Mouse (Mus musculus) heart, embryonic 11.5 days (tissue): ENCODE data around the gene Trim13. TPM values are rescaled to one million over a fixed set of nuclear protein-coding genes. Genes with fewer than 3 reads are reported as not detected.
"Not testable (repeated sequence)": the region's sequence is repeated elsewhere in the genome, so short reads cannot be mapped to it uniquely, and the experiment has no call there.

Source experiments
- ATAC-seq: fragments of 200-750 bp; cut with Nextera tagmentation; replicated peaks from 2 replicates; pipeline ENCODE4 v1.8.0; 2017; ENCODE audit warnings: moderate library complexity; ENCODE audit not compliant: insufficient number of reproducible peaks, low FRiP score, low TSS enrichment
- H3K27ac ChIP-seq: fragments of 300-500 bp; sonication (generic); 2 replicates; pipeline ENCODE4 v1.5.1; 2014; ENCODE audit warnings: mild to moderate bottlenecking, low read depth, low read length
- H3K27me3 ChIP-seq: fragments of 300-500 bp; sonication (generic); 2 replicates; pipeline ENCODE4 v1.6.1; 2014; ENCODE audit warnings: mild to moderate bottlenecking, low read length, mixed read lengths; ENCODE audit not compliant: control insufficient read depth, insufficient read depth
- H3K36me3 ChIP-seq: fragments of 300-500 bp; sonication (generic); 2 replicates; pipeline ENCODE4 v1.6.1; 2014; ENCODE audit warnings: mild to moderate bottlenecking, low read length, moderate library complexity, mixed read lengths; ENCODE audit not compliant: control insufficient read depth, insufficient read depth
- H3K4me1 ChIP-seq: fragments of 300-500 bp; sonication (generic); 2 replicates; pipeline ENCODE4 v1.6.1; 2014; ENCODE audit warnings: low read length; ENCODE audit not compliant: control insufficient read depth, insufficient read depth
- H3K4me2 ChIP-seq: fragments of 300-500 bp; sonication (generic); 2 replicates; pipeline ENCODE4 v1.6.1; 2014; ENCODE audit warnings: mild to moderate bottlenecking, moderate library complexity
- H3K4me3 ChIP-seq: fragments of 300-500 bp; sonication (generic); 2 replicates; pipeline ENCODE4 v1.5.1; 2014; ENCODE audit warnings: low read depth, low read length
- H3K9ac ChIP-seq: fragments of 300-500 bp; sonication (generic); 2 replicates; pipeline ENCODE4 v1.6.1; 2014; ENCODE audit warnings: mild to moderate bottlenecking, low read depth, low read length, moderate library complexity
- H3K9me3 ChIP-seq: fragments of 300-500 bp; sonication (generic); replicated peaks from 2 replicates; pipeline ENCODE4 v1.6.1; 2016; ENCODE audit warnings: low read length; ENCODE audit not compliant: control insufficient read depth
- WGBS: fragments of 180-500 bp; shearing (Covaris S2); extraction: QIAGEN DNeasy Blood & Tissue Kit; methylation state at CpG from one replicate; pipeline ENCODE4 v1.1.7; 2014; ENCODE audit not compliant: insufficient replicate concordance; 5-methylcytosine and 5-hydroxymethylcytosine counted together
- polyA plus RNA-seq: library from polyadenylated mRNA; unstranded; fragments of >200 nt; fragmentation: Nextera tagmentation; extraction: Ambion mirVana; gene quantifications from 2 replicates; pipeline ENCODE4 v1.2.1, GENCODE M21; 2014

Gene Trim13
- polyA plus RNA-seq, 1 experiment from 2014 or later = 16.1 TPM

GRCm38 (mm10) chr14:61604081-61604480 is 6.0 kb downstream of the Trim13 start:
- no peak for ATAC-seq

GRCm38 (mm10) chr14:61606088-61606487 is 8.0 kb downstream of the Trim13 start:
- not testable (repeated sequence) for H3K27me3 ChIP-seq, H3K4me3 ChIP-seq, H3K4me1 ChIP-seq, H3K4me2 ChIP-seq, H3K9me3 ChIP-seq, H3K36me3 ChIP-seq, H3K9ac ChIP-seq, ATAC-seq, H3K27ac ChIP-seq
- 78% methylated on average over 2 of the region's 2 CpGs for WGBS

More at GRCm38 (mm10) chr14:61604081-61604480, 6.0 kb downstream of the Trim13 start:
- H3K4me1 ChIP-seq = peaks cover 7% of the 10 kb centered on the region
- H3K27ac ChIP-seq = no peak overlapping the region
- H3K9me3 ChIP-seq = no peaks in the 10 kb centered on the region
- 0 out of 2 replicates have a peak, but pooled peaks cover 3% of the 10 kb centered on the region for H3K36me3 ChIP-seq
- H3K27me3 ChIP-seq = no peaks in the 10 kb centered on the region
- H3K4me2 ChIP-seq = no peak overlapping the region
- no peak overlapping the region for H3K9ac ChIP-seq
- WGBS = 85% methylated on average over 3 of the region's 3 CpGs
- H3K4me3 ChIP-seq = no peak overlapping the region

GRCm38 (mm10) chr14:61607157-61607556 is 9.1 kb downstream of the Trim13 start, which contains the start of gene Kcnrg:
Gene Kcnrg (plus strand): TSS chr14:61607457.
- whole genome bisulfite sequencing = 75% methylated on average over 3 of the region's 3 CpGs
- Histone ChIP-seq H3K27me3 (no peaks in the 10 kb centered on the region), H3K36me3 (0 out of 2 replicates have a peak, but pooled peaks cover 3% of the 10 kb centered on the region), H3K4me2 (no peak within 1 kb of the TSS), H3K9ac (no peak within 1 kb of the TSS), H3K27ac (no peak within 1 kb of the TSS), H3K4me1 (no peaks in the 10 kb centered on the region), H3K9me3 (no peaks in the 10 kb centered on the region), H3K4me3 (no peak within 1 kb of the TSS)
- no peak for ATAC-seq

GRCm38 (mm10) chr14:61611766-61612165 is 13.7 kb downstream of the Trim13 start:
- no peaks in the 10 kb centered on the region for H3K36me3 ChIP-seq
- no peak for ATAC-seq
- no peaks in the 10 kb centered on the region for H3K9me3 ChIP-seq
- no peaks in the 10 kb centered on the region for H3K27me3 ChIP-seq
- H3K4me3 ChIP-seq = no peak overlapping the region
- H3K4me2 ChIP-seq = no peak overlapping the region
- H3K9ac ChIP-seq = no peak overlapping the region
- no peak overlapping the region for H3K27ac ChIP-seq
- no peaks in the 10 kb centered on the region for H3K4me1 ChIP-seq
- 90% methylated on average over 5 of the region's 5 CpGs for WGBS

GRCm38 (mm10) chr14:61613319-61613718 is 15.3 kb downstream of the Trim13 start:
- Histone ChIP-seq H3K27ac (no peak overlapping the region), H3K27me3 (no peaks in the 10 kb centered on the region), H3K9ac (no peak overlapping the region), H3K4me2 (no peak overlapping the region), H3K36me3 (no peaks in the 10 kb centered on the region), H3K4me1 (no peaks in the 10 kb centered on the region), H3K9me3 (no peaks in the 10 kb centered on the region), H3K4me3 (no peak overlapping the region)
- WGBS = 91% methylated on average over 2 of the region's 2 CpGs
- ATAC-seq = no peak

- H3K4me1 ChIP-seq = no peaks in the 10 kb centered on the region
- peaks cover 2% of the 10 kb centered on the region; the same call in 1 of the 2 replicates for H3K36me3 ChIP-seq
- no peak overlapping the region for H3K27ac ChIP-seq
- no peak overlapping the region for H3K4me3 ChIP-seq
- no peaks in the 10 kb centered on the region for H3K27me3 ChIP-seq
- H3K9me3 ChIP-seq = no peaks in the 10 kb centered on the region
- H3K4me2 ChIP-seq = no peak overlapping the region
- H3K9ac ChIP-seq = no peak overlapping the region
- WGBS = 91% methylated on average over 2 of the region's 2 CpGs
- ATAC-seq = no peak
Observed at GRCm38 (mm10) chr14:61620371-61620770, 22.3 kb downstream of the Trim13 start.

GRCm38 (mm10) chr14:61635969-61636368 is 37.9 kb downstream of the Trim13 start:
- H3K9ac ChIP-seq = no peak overlapping the region
- no peak for ATAC-seq
- no peaks in the 10 kb centered on the region for H3K27me3 ChIP-seq
- no peak overlapping the region for H3K4me3 ChIP-seq
- no peaks in the 10 kb centered on the region for H3K4me1 ChIP-seq
- no peaks in the 10 kb centered on the region for H3K9me3 ChIP-seq
- no peak overlapping the region for H3K4me2 ChIP-seq
- H3K27ac ChIP-seq = no peak overlapping the region
- H3K36me3 ChIP-seq = 0 out of 2 replicates have a peak, but pooled peaks cover 4% of the 10 kb centered on the region

DNA sequence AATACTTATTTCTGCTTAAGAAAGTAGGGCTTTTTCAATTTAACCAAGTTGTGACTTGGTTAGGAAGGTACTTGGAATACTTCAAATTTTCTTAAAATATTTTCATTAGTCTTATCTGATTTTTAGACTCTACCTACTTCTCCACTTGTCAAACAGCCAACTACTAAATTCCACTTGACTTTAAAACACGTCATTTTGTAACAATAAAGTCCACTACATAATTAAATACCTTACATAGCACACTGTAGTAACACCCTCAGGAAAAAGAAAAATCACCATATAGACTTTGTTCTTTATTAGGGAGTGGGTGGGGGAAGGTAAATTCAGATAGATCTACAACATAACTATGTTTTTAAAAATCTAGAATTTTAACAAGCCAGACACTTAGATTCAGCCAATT is 44.6 kb downstream of the Trim13 start:
- H3K27me3 ChIP-seq = no peaks in the 10 kb centered on the region
- no peaks in the 10 kb centered on the region for H3K36me3 ChIP-seq
- ATAC-seq = no peak
- WGBS = 73% methylated on average over 1 of the region's 1 CpGs
- H3K4me2 ChIP-seq = no peak overlapping the region
- no peak overlapping the region for H3K9ac ChIP-seq
- no peaks in the 10 kb centered on the region for H3K4me1 ChIP-seq
- H3K27ac ChIP-seq = no peak overlapping the region
- H3K4me3 ChIP-seq = no peak overlapping the region
- no peaks in the 10 kb centered on the region for H3K9me3 ChIP-seq

DNA sequence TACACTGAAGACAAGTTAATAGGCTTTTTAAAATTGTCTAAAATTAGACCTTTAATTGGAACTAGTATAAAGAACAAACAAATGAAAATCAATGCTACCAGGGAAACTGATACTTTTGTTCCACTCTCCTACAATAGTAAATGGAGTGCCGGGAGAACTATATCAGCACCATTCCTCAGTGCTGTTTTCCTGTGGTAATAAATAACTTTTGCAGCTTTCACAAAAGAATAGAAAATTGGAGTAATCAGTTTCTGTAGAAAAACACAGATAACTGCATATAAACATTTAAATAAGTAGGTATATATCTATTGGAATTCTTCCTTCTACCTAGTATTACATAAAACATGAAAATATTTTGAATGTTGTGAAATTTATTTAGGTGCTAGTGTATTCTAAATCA is 47.5 kb downstream of the Trim13 start:
- H3K27ac ChIP-seq = no peak overlapping the region
- H3K9me3 ChIP-seq = no peaks in the 10 kb centered on the region
- ATAC-seq = no peak
- peak overlapping the region; percentile 37; the same call in 1 of the 2 replicates for H3K4me2 ChIP-seq
- H3K4me1 ChIP-seq = peaks cover 4% of the 10 kb centered on the region; the same call in 1 of the 2 replicates
- WGBS = 43% methylated on average over 1 of the region's 1 CpGs
- H3K4me3 ChIP-seq = no peak overlapping the region
- H3K36me3 ChIP-seq = no peaks in the 10 kb centered on the region
- no peak overlapping the region for H3K9ac ChIP-seq
- no peaks in the 10 kb centered on the region for H3K27me3 ChIP-seq
